Mouse (Mus musculus) adrenal gland (tissue): ENCODE measurements around the gene Gnao1.

Experiments used
- intact Hi-C: fragments of 180-260 bp; cut with DNase I; formaldehyde crosslinking; loops from one replicate; pipeline ENCODE4 v1.15.1; 2025

Gene Gnao1

DNA sequence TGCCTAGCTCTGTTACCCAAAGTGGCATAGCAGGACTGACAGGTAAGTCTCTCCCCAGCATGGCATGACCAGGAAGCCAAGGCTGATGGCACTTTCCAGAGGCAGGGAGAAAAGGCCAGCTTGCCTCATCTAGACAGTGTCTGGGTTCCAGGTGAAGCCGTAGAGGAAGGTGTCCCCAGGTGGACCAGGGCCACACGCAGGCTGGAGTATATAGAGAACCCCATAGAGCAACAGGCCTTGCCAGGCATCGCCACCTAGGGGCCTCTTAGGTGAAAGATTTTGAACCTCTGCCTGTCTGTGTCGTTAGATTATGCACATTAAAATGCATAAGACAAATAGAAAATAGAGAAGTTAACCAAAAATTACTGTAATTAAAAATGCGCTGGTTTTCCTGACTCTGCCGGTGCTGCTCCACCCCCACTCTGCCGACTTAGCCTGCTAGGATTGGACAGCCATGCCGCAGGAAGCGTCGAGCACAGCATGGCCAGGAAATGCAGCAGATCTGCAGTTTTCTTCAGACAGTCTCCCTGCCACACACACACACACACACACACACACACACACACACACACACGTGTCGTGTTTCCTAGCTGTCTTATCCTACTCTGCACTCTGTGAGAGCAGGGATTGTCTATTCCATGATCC is 34.2 kb downstream of the Gnao1 start:
- intact Hi-C loops: loop anchor here (5.0 kb wide), 1 partner anchor 182 kb away; no protein-coding TSS in a partner anchor

DNA sequence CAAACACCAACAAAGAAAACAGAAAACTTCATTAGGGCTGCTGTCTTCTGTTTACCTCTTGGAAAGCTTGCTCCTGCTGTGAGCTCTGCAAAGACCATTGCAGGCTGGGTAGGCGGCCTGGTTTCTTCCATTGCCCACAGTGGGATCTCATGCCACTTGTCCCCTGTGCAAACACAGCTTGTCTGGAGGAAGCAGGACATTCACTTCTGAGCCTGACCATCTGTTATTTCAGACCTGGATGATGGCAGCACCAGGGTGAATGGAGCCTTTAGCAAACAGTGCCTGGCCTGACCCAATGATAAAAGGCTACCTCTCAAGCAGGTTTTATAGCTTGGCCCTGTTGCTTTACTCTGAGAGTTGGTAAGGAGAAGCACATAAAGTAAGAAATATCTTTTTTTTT is 35.4 kb downstream of the Gnao1 start:
- intact Hi-C loops: no loop called here

DNA sequence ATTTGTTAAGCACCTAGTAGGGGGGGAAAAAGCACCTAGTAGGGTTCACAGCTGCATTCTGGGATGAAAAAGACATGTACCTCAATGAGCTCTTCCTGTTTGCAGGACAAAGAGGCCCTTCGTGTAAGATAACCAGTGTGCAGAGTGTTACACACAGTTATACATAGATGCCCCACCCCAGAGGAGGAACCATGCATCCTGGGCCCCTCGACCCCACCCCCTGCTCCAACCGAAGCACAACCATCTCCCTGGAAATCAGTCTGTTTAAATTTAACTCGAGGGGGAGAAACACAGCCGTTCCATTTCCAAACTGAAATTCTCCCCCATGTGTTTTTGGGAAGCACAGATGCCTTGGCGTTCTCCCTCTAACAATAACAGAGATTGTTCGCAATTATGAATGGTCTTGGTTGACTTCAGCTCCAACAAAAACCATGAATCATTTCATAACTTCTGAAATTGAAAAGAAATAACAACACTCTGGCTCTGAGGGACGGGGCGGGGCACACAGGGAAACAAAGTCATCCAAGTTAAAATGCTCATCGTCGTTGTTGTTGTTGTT is 42.4 kb downstream of the Gnao1 start:
- intact Hi-C loops: no loop called here

- intact Hi-C loops: no loop called here
These were observed 43.2 kb downstream of the Gnao1 start for GRCm38 (mm10) chr8:93852851-93853461.

DNA sequence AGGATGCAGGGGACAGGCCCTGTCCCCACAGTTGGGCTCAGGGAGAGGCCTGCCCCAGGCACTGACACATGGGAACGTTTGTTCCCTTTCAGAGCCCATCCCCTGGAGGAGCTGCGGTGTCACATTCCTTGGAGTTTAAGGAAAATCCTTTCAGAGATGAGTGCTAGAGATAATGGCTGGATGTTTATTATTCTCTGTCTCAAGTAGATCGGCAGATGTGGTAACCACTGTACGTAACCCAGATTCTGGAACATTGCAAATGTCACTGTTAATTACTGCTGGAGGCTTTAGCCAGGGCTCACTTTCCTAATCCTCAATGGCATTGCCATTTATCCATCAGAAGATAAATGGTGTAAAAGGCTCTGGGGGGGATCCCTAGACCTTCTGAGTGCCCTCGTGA is 44.9 kb downstream of the Gnao1 start:
- intact Hi-C loops: no loop called here

GRCm38 (mm10) chr8:93855272-93855671 is 45.5 kb downstream of the Gnao1 start:
- intact Hi-C loops: no loop called here

DNA sequence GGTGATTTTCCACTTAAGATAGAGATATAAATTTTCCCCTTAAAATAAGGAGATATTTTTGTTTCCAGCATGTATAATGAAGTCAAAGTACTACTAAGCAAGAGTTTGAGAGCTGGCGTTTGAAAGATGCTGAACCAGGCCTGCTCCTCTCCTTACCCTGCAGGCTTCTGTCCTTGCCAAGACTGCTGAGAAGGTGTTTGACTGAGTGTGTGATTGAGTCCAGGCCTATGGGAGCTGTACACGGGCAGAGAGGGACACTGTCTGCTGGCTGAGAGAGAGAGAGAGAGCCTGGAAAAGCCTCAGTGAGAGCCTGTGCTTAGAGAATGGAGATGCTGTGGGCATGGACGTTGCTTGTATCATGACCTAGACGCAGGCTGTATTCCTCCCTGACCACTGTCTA is 47.4 kb downstream of the Gnao1 start:
- intact Hi-C loops: no loop called here

DNA sequence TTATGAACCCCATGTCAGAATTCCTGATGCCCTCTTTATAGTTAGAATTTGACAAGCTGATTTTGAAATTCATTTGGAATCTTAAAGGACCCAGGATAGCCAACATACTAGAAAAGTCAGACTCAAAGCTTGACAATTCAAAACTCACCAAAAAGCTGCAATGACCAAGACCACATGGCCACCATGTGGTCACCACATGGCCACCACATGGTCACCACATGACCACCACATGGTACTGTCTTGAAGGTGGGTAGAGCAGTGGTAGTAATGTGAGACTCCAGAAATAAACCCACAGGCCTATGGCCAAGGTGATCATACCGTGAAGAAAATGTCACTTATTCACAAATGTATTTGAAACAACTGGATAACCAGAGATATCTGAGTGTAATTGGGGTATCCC is 48.5 kb downstream of the Gnao1 start:
- intact Hi-C loops: no loop called here

GRCm38 (mm10) chr8:93860020-93860419 is 50.3 kb downstream of the Gnao1 start:
- intact Hi-C loops: no loop called here

DNA sequence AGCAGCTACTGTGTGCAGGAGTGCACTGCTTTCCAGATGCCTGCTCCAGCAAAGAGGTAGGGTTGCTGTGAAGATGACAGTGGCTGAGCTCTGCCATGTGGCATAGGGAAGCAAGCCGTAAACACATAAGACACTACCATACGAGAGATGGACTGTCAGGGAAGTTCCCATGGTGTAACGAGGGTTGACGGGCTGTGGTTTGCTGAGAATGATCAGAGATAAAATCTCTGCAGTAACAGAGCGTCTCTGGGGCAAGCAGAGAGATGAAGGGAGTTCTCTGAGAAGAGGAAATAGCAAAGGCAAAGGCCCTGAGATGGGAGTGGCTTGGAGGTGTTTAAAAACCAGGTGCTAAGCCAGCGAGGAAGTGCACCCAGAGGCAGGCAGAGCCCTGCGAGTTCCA is 54.3 kb downstream of the Gnao1 start:
- intact Hi-C loops: no loop called here

DNA sequence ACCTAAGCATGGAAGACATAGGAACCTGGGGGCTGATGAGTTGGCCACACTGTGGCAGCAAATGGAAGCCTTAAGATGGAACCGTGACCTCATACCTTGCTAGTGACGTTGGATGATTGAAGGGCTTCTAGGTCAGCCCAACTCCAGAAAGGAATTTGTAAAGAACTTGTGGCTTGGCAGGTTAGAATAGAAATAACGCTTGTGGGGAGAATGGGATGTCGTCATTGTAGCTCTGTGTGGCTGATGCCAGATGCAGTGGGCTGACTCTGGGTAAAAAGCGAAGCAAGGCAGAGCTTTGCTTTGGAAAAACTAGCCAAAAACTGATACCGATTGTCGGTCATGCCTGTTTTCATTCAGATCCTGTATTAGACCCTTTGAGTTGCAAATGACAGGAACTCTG is 56.5 kb downstream of the Gnao1 start:
- intact Hi-C loops: no loop called here

DNA sequence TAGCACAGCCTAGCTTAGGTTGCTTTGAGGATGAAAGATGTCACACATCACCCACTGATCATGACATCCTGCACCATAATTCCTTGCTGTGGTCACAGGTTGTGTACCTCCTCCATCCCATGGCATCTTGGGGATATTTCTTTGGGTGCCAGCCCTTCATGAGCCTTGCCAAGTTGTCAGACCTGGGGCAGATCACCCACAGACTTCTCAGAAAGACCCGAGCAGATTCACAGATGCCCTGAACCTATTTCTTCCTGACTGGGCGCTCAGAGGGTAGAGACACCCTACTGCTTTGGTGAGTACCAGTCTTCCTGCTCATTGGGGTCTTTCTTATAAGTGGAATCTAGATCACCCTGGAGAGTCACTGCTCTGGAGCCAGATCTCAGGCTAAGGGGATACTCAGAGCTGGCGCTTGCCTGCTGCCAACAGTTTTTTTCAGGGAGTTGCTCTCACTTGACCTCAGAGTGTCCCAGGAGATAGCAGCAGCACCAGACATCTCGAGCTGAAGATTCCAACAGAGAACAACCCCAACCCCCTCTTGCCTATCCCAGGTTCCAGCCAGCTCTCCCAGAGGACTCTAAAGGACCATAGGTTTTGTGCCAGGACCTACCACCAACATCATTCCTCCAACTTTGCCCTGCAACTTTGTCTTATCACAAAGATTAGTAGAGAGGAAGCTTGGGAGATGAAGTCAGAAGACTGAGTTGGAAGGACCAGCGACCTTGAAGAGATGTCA is 58.9 kb downstream of the Gnao1 start:
- intact Hi-C loops: no loop called here

- intact Hi-C loops: no loop called here
These were observed 61.5 kb downstream of the Gnao1 start for GRCm38 (mm10) chr8:93871275-93871674.

DNA sequence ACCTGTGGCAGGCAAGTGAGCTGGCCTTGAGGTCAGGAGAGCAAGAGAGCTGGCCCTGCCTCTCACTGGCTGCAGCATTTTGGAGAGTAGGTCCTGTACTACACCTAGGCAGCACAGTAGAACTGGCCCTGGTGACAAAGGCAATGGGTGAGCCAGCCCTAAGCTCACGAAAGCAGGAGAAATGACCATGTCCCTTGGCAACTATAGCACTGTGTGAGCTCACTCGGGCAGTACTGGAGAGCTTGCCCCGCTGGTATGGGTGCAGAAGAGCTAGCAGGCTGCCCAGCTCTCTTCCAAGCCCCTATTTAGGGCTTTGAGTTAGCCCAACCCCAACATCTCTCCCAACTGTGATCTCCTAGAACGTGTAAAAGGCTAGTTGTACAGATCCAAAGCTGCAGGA is 68.6 kb downstream of the Gnao1 start:
- intact Hi-C loops: no loop called here

DNA sequence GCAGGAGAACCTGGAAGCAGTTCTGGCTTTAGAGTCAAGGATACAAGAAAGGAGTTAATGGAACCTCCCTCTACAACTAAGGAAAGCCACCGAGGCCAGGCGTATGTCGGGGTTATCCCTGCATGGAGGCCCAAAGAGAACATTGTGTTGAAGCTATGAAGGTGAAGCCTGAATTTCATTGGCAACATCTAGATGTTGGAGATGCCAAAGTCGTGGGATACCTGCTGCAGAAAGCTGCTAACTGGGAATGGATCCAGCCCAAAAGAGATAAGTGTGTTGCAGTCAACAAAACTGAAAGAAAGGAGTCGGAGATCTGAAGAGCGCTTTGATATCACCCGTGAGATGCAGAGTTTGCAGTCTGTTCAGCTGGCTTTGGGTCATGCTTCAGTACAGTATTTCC is 70.2 kb downstream of the Gnao1 start:
- intact Hi-C loops: no loop called here

- intact Hi-C loops: no loop called here
These were observed 71.6 kb downstream of the Gnao1 start for GRCm38 (mm10) chr8:93881381-93881780.

DNA sequence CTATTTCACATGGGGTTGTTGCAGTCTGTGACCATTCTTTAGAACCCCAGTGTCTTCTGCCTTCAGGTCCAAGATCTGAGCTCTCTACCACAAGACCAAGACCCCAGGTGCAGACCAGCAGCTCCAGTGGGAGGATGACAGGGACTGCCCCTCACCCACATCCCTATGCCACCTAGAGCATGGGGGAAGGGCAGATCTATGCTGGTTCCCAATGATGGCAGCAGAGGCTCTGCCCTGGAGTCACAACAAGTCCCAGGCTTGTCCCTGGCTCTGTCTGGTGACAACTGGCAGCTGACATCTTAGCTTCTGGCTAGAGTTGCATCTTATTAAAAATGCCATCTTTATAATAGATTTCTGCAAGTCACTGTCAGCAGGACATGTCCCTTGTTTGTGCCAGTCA is 73.5 kb downstream of the Gnao1 start:
- intact Hi-C loops: no loop called here

GRCm38 (mm10) chr8:93883771-93884170 is 74.0 kb downstream of the Gnao1 start:
- intact Hi-C loops: no loop called here

GRCm38 (mm10) chr8:93884316-93884715 is 74.5 kb downstream of the Gnao1 start:
- intact Hi-C loops: no loop called here

DNA sequence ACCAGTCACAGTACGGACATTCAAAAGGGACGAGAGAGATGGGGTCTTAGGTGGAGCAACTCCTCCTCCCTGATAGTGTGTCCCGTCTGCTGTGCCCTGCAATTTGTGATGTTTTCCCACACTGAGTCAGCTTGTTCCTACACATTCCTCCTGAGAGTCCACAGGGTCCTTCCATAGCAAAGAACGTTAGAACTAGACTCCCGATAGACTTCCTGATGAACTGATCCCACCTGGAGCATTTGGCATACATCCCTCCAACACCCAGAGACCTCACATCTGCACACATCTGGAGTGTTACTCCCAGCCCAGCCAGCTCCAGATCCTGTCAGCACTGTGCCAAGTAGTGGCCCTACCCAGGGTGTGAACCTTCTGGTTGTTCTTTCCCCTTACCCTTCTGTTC is 76.4 kb downstream of the Gnao1 start:
- intact Hi-C loops: no loop called here

DNA sequence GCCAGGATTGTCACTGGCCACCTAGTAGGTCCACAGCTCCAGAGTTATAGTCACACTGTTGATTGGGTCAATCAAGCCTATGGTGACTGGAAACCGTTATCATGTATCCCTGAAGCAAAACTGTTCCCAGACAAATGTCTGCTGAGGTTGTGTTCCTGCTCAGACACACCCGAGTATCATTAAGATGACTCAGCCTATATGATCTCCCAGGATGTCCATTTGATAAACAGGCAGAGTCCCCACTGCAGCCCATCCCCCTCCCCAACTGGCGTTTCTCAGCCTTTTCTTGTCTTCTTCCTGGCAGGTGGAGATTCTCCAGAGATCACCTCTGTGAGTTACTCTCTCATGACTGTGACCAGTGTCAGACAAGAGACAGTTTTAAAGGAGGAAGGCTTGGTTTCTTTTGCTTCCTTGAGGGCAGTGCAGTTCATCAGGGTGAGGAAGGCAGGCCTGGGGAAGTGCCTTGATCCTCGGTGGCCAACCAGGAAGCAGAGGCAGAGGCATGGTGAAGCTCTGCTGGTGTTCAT is 78.4 kb downstream of the Gnao1 start:
- intact Hi-C loops: no loop called here
